ENCODE assay signal across 20 mouse cellular contexts in the genomic region with DNA sequence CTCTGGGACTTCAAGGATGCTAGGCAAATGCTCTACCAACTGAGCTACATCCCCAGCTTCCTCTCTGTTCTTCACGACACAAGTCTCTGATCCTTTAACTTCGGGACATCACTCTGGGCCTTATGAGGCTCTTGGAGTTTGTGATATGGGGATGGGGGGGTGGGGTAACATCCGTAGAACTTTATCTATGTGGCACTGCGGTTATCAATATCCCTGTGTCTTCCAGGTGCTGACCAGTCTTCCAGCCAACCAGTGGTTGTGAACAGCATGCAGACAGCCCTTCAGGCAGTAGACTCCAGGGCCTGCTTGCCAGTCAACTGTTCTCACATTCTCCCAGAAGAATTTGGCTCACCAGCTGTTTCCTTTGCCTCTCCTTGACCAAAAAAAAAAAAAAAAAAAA.
DNase-seq lines count a peak whose midpoint lies in the region; ATAC-seq lines count a peak whose summit lies in the region.
"Had no signal": no experiment of that assay in that cellular context is flagged by ENCODE, and none has a peak within 500 bp of the region (broad histone marks: within the 10 kb centered on the region; RNA-seq: fewer than 3 reads in every experiment).

No protein-coding gene starts in this region.

- H3K4me3 ChIP-seq in limb, embryonic 11.5 days (ENCODE audit: low read depth, low read length), result no peak overlapping the region
- no peak overlapping the region for H3K4me3 ChIP-seq in limb, embryonic 10.5 days
- no peak overlapping the region for H3K4me3 ChIP-seq in midbrain, embryonic 10.5 days
- no peak overlapping the region for H3K4me3 ChIP-seq in midbrain, embryonic 13.5 days (replicated peaks)
- no peak overlapping the region for H3K4me3 ChIP-seq in limb, embryonic 12.5 days (replicated peaks)
- H3K4me3 ChIP-seq: forebrain, embryonic 10.5 days; forebrain, embryonic 13.5 days; heart, embryonic 12.5 days; heart, embryonic 15.5 days; hindbrain, embryonic 12.5 days; hindbrain, embryonic 15.5 days had no signal

- H3K27me3 ChIP-seq in limb, embryonic 11.5 days (ENCODE audit: control insufficient read depth, insufficient read depth, low read length), result no peaks in the 10 kb centered on the region
- H3K27me3 ChIP-seq in limb, embryonic 10.5 days (ENCODE audit: low read depth, poor library complexity, severe bottlenecking), result no peaks in the 10 kb centered on the region
- H3K27me3 ChIP-seq in midbrain, embryonic 10.5 days (ENCODE audit: low read depth, poor library complexity, severe bottlenecking), result no peaks in the 10 kb centered on the region
- no peaks in the 10 kb centered on the region for H3K27me3 ChIP-seq in midbrain, embryonic 13.5 days
- H3K27me3 ChIP-seq in limb, embryonic 12.5 days, result no peaks in the 10 kb centered on the region
- H3K27me3 ChIP-seq: forebrain, embryonic 13.5 days; heart, embryonic 12.5 days; heart, embryonic 15.5 days; hindbrain, embryonic 12.5 days; hindbrain, embryonic 15.5 days had no signal

- WGBS in limb, embryonic 11.5 days, result 85% methylated on average over 4 of the region's 4 CpGs
- WGBS in limb, embryonic 10.5 days, result 87% methylated on average over 4 of the region's 4 CpGs
- WGBS in midbrain, embryonic 10.5 days, result 84% methylated on average over 4 of the region's 4 CpGs
- WGBS in midbrain, embryonic 13.5 days, result 96% methylated on average over 4 of the region's 4 CpGs
- WGBS in limb, embryonic 12.5 days, result 89% methylated on average over 4 of the region's 4 CpGs

- no peak overlapping the region for H3K4me2 ChIP-seq in limb, embryonic 11.5 days (ENCODE audit: low read depth, severe bottlenecking)
- H3K4me2 ChIP-seq in midbrain, embryonic 13.5 days (replicated peaks), result no peak overlapping the region
- no peak overlapping the region for H3K4me2 ChIP-seq in limb, embryonic 12.5 days
- H3K4me2 ChIP-seq: forebrain, embryonic 13.5 days; hindbrain, embryonic 12.5 days; hindbrain, embryonic 15.5 days had no signal

- H3K36me3 ChIP-seq in limb, embryonic 11.5 days (ENCODE audit: control insufficient read depth, insufficient read depth, low read length), result no peaks in the 10 kb centered on the region
- H3K36me3 ChIP-seq in limb, embryonic 10.5 days, result no peaks in the 10 kb centered on the region
- no peaks in the 10 kb centered on the region for H3K36me3 ChIP-seq in midbrain, embryonic 10.5 days
- no peaks in the 10 kb centered on the region for H3K36me3 ChIP-seq in midbrain, embryonic 13.5 days
- H3K36me3 ChIP-seq in limb, embryonic 12.5 days, result no peaks in the 10 kb centered on the region
- H3K36me3 ChIP-seq: forebrain, embryonic 10.5 days; heart, embryonic 12.5 days; heart, embryonic 15.5 days; hindbrain, embryonic 12.5 days; hindbrain, embryonic 15.5 days had no signal

- peaks cover 10% of the 10 kb centered on the region; the same call in 1 of the 2 replicates for H3K4me1 ChIP-seq in limb, embryonic 11.5 days (ENCODE audit: control insufficient read depth, insufficient read depth, low read length)
- H3K4me1 ChIP-seq in limb, embryonic 10.5 days, result peaks cover 37% of the 10 kb centered on the region
- peaks cover 33% of the 10 kb centered on the region for H3K4me1 ChIP-seq in midbrain, embryonic 10.5 days
- H3K4me1 ChIP-seq in midbrain, embryonic 13.5 days (replicated peaks), result peaks cover 16% of the 10 kb centered on the region
- H3K4me1 ChIP-seq in limb, embryonic 12.5 days (replicated peaks), result peaks cover 39% of the 10 kb centered on the region

- H3K27ac ChIP-seq in limb, embryonic 11.5 days (replicated peaks; ENCODE audit: low read depth, low read length), result 0 out of 2 replicates have a peak overlapping the region, but pooled peaks have one; percentile 14
- H3K27ac ChIP-seq in limb, embryonic 10.5 days, result no peak overlapping the region
- H3K27ac ChIP-seq in midbrain, embryonic 10.5 days (replicated peaks), result no peak overlapping the region
- H3K27ac ChIP-seq in midbrain, embryonic 13.5 days, result no peak overlapping the region
- peak overlapping the region; percentile 42; the same call in 1 of the 2 replicates for H3K27ac ChIP-seq in limb, embryonic 12.5 days
- H3K27ac ChIP-seq: forebrain, embryonic 13.5 days; heart, embryonic 15.5 days; hindbrain, embryonic 12.5 days; hindbrain, embryonic 15.5 days had no signal

- no peaks in the 10 kb centered on the region for H3K9me3 ChIP-seq in limb, embryonic 11.5 days (ENCODE audit: control insufficient read depth, low read length)
- no peaks in the 10 kb centered on the region for H3K9me3 ChIP-seq in limb, embryonic 10.5 days (replicated peaks)
- H3K9me3 ChIP-seq in midbrain, embryonic 10.5 days (replicated peaks), result no peaks in the 10 kb centered on the region
- H3K9me3 ChIP-seq in midbrain, embryonic 13.5 days, result no peaks in the 10 kb centered on the region
- peaks cover 6% of the 10 kb centered on the region; the same call in 1 of the 2 replicates for H3K9me3 ChIP-seq in limb, embryonic 12.5 days
- H3K9me3 ChIP-seq: forebrain, embryonic 13.5 days; heart, embryonic 12.5 days; heart, embryonic 15.5 days; hindbrain, embryonic 15.5 days had no signal

- no peak for DNase-seq in limb, embryonic 11.5 days (ENCODE audit: low spot score)
- no peak for DNase-seq in limb, embryonic 10.5 days (ENCODE audit: low spot score)
- DNase-seq in midbrain, embryonic 10.5 days (ENCODE audit: low spot score), result peak; percentile 11
- DNase-seq: adrenal gland, adult 8-10 months; adrenal gland, postnatal 25 days; cerebellum, adult 18-20 months; cerebellum, adult 9-10 months; cerebellum, postnatal 14 days; gastrocnemius, postnatal 36 days had no signal

- ATAC-seq in limb, embryonic 11.5 days (ENCODE audit: insufficient number of reproducible peaks, low FRiP score, low TSS enrichment, low read depth), result no peak
- no peak for ATAC-seq in midbrain, embryonic 13.5 days
- no peak for ATAC-seq in limb, embryonic 12.5 days (ENCODE audit: insufficient number of reproducible peaks, insufficient read depth, low FRiP score, low TSS enrichment, low read depth)
- no peak for ATAC-seq in cerebellum, adult (ENCODE audit: insufficient number of reproducible peaks, low FRiP score, low TSS enrichment)
- ATAC-seq: activated CD4-positive, CD25-positive, alpha-beta regulatory T cell, adult 4 months; CD4-positive, CD25-positive, alpha-beta regulatory T cell, adult 4 months had no signal

- no peak overlapping the region for H3K9ac ChIP-seq in limb, embryonic 11.5 days (ENCODE audit: low read length)
- no peak overlapping the region for H3K9ac ChIP-seq in midbrain, embryonic 13.5 days (replicated peaks)
- no peak overlapping the region for H3K9ac ChIP-seq in limb, embryonic 12.5 days (replicated peaks)
- H3K9ac ChIP-seq: forebrain, embryonic 13.5 days; heart, embryonic 12.5 days; heart, embryonic 15.5 days; hindbrain, embryonic 12.5 days; hindbrain, embryonic 15.5 days had no signal

Comparison
In these comparisons a context has a peak if more than half of its experiments do, and no peak if none do; other contexts are left out.
1. H3K27ac ChIP-seq: peak in limb, embryonic 11.5 days (single experiment) and limb, embryonic 12.5 days (single experiment); none in limb, embryonic 10.5 days (single experiment), midbrain, embryonic 10.5 days (single experiment) and midbrain, embryonic 13.5 days (single experiment).